Mouse (Mus musculus) megakaryocyte progenitor cell, adult 5-6 weeks (primary cell): ENCODE measurements around the gene Rab4a. TPM values are rescaled to one million over a fixed set of nuclear protein-coding genes. Genes with fewer than 3 reads are reported as not detected.

ENCODE experiments used
- ATAC-seq: replicated peaks from 2 replicates; pipeline ENCODE4 v1.8.0; 2016; ENCODE audit warnings: mild to moderate bottlenecking, moderate TSS enrichment, inconsistent platforms; ENCODE audit not compliant: poor library complexity
- total RNA-seq, 2 experiments: library from RNA; stranded (forward) in 1 of 2; stranded (reverse) in 1 of 2; fragments of 157-497, 149-512 nt in 1 of 2; fragments of 200-1000 nt in 1 of 2; gene quantifications; 2 replicates each; pipeline versions ENCODE4 v1.2.3 to v1.2.4; 2015 to 2017

The Rab4a gene
- total RNA-seq, 2 experiments from 2014 or later = 5.9 to 12.5 TPM

DNA sequence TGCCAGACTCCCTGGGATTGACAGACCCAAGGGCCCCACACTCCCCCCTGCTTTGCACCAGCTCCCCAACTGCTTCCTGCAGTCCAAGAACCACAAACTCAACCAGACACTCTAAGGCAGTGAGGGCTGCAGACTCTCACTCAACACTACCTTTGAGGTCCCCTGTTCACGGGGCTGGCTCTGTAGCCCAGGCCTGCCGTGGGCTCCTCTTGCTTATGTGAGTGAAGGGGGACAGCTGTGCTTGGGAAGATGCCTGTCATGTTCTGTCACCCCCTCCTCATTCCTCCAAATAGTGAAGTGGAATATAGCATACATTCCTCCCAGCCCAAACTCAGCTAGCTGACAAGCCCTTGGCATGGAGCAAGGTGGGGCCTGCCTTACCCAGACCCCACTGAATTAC, 76.6 kb downstream of the Rab4a start:
- no peak for ATAC-seq

GRCm38 (mm10) chr8:123883094-123883493, 77.3 kb downstream of the Rab4a start:
- ATAC-seq = no peak

Other genes starting within 250 kb of the Rab4a start
- 7.9 and 9.6 TPM in 2 replicates for gene Rhou, start 152.1 kb upstream of the Rab4a start, total RNA-seq (2015)
- 4.9 and 5.3 TPM in 2 replicates for gene Rhou, start 152.1 kb upstream of the Rab4a start, total RNA-seq (2017)
- 5.3 and 6.9 TPM in 2 replicates for gene Ccsap, start 54.2 kb downstream of the Rab4a start, total RNA-seq (2015)
- gene Ccsap, start 54.2 kb downstream of the Rab4a start, total RNA-seq (2017) = 6.3 and 8.4 TPM in 2 replicates
- gene Acta1, start 88.8 kb downstream of the Rab4a start, total RNA-seq (2015) = not detected in 2 replicates
- gene Acta1, start 88.8 kb downstream of the Rab4a start, total RNA-seq (2017) = not detected in 2 replicates
- gene Nup133, start 143.3 kb downstream of the Rab4a start, total RNA-seq (2015) = 27.8 and 28.7 TPM in 2 replicates
- 28.2 and 33.0 TPM in 2 replicates for gene Nup133, start 143.3 kb downstream of the Rab4a start, total RNA-seq (2017)
- gene Abcb10, start 177.1 kb downstream of the Rab4a start, total RNA-seq (2015) = 15.5 and 18.2 TPM in 2 replicates
- gene Abcb10, start 177.1 kb downstream of the Rab4a start, total RNA-seq (2017) = 25.0 and 26.7 TPM in 2 replicates
- gene Taf5l, start 215.4 kb downstream of the Rab4a start, total RNA-seq (2015) = 30.5 and 32.8 TPM in 2 replicates
- 32.8 and 34.4 TPM in 2 replicates for gene Taf5l, start 215.4 kb downstream of the Rab4a start, total RNA-seq (2017)
- 25.5 and 29.6 TPM in 2 replicates for gene Urb2, start 215.5 kb downstream of the Rab4a start, total RNA-seq (2015)
- gene Urb2, start 215.5 kb downstream of the Rab4a start, total RNA-seq (2017) = 23.9 and 24.2 TPM in 2 replicates